Mouse (Mus musculus): ENCODE results near the gene Tmem110.

Tmem110 gene

GRCm38 (mm10) chr14:30862368-30862767, 37.0 kb downstream of the Tmem110 start:
- no peak for DNase-seq (ENCODE audit: low read depth, low spot score)

GRCm38 (mm10) chr14:30865311-30865710, 39.9 kb downstream of the Tmem110 start:
- no peak for DNase-seq (ENCODE audit: low read depth, low spot score)

- peak; percentile 57 for DNase-seq (ENCODE audit: low read depth, low spot score)
Measured at GRCm38 (mm10) chr14:30867042-30867441, 41.7 kb downstream of the Tmem110 start.

GRCm38 (mm10) chr14:30868826-30869225, 43.4 kb downstream of the Tmem110 start:
- DNase-seq (ENCODE audit: low read depth, low spot score) = no peak

- no peak for DNase-seq (ENCODE audit: low read depth, low spot score)
Measured at GRCm38 (mm10) chr14:30869391-30869801, 44.0 kb downstream of the Tmem110 start.

GRCm38 (mm10) chr14:30870206-30871147, 45.1 kb downstream of the Tmem110 start:
- DNase-seq (ENCODE audit: low read depth, low spot score) = no peak

GRCm38 (mm10) chr14:30874095-30874700, 48.8 kb downstream of the Tmem110 start:
- DNase-seq (ENCODE audit: low read depth, low spot score) = no peak

- DNase-seq (ENCODE audit: low read depth, low spot score) = no peak
Measured at GRCm38 (mm10) chr14:30875130-30875865, 49.9 kb downstream of the Tmem110 start.

- no peak for DNase-seq (ENCODE audit: low read depth, low spot score)
Measured at GRCm38 (mm10) chr14:30875955-30876354, 50.6 kb downstream of the Tmem110 start.

GRCm38 (mm10) chr14:30876451-30876850, 51.1 kb downstream of the Tmem110 start:
- no peak for DNase-seq (ENCODE audit: low read depth, low spot score)

GRCm38 (mm10) chr14:30877827-30878226, 52.4 kb downstream of the Tmem110 start:
- DNase-seq (ENCODE audit: low read depth, low spot score) = no peak

GRCm38 (mm10) chr14:30878958-30879571, 53.7 kb downstream of the Tmem110 start, which contains the start of gene Mustn1:
Mustn1 (plus strand) TSS chr14:30879200.
- DNase-seq (ENCODE audit: low read depth, low spot score) = no peak

GRCm38 (mm10) chr14:30879794-30880193, 54.4 kb downstream of the Tmem110 start:
- no peak for DNase-seq (ENCODE audit: low read depth, low spot score)

GRCm38 (mm10) chr14:30880251-30880650, 54.9 kb downstream of the Tmem110 start:
- DNase-seq (ENCODE audit: low read depth, low spot score) = no peak

- no peak for DNase-seq (ENCODE audit: low read depth, low spot score)
Measured at GRCm38 (mm10) chr14:30880811-30881717, 55.7 kb downstream of the Tmem110 start.

- DNase-seq (ENCODE audit: low read depth, low spot score) = no peak
Measured at GRCm38 (mm10) chr14:30881718-30882108, 56.3 kb downstream of the Tmem110 start.

GRCm38 (mm10) chr14:30885298-30885697, 59.9 kb downstream of the Tmem110 start:
- no peak for DNase-seq (ENCODE audit: low read depth, low spot score)

GRCm38 (mm10) chr14:30886204-30886603, 60.8 kb downstream of the Tmem110 start, which contains the start of gene Itih4:
Itih4 (plus strand) TSS chr14:30886476.
- no peak for DNase-seq (ENCODE audit: low read depth, low spot score)

- no peak for DNase-seq (ENCODE audit: low read depth, low spot score)
Measured at GRCm38 (mm10) chr14:30888271-30888732, 62.9 kb downstream of the Tmem110 start.

GRCm38 (mm10) chr14:30899972-30900371, 74.6 kb downstream of the Tmem110 start:
- no peak for DNase-seq (ENCODE audit: low read depth, low spot score)
